Mouse (Mus musculus) lung, adult 2 months (tissue): ENCODE measurements at regions not wholly inside any gene's neighbourhood (a gene's known extent, or its start where the extent isn't known, plus 50 kb on each side); places are given as distances from the start of the nearest gene placed in this dataset.

ENCODE experiments used
- CTCF ChIP-seq: fragments of 200-500 bp; IDR thresholded peaks from 2 replicates; pipeline ENCODE4 v1.5.1; 2011; ENCODE audit warnings: mild to moderate bottlenecking, low read length, control low read depth; ENCODE audit not compliant: insufficient read depth
- POLR2A ChIP-seq: fragments of 200-500 bp; IDR thresholded peaks from 2 replicates; pipeline ENCODE4 v1.6.1; 2011; ENCODE audit warnings: low read depth, mild to moderate bottlenecking, control low read depth, low read length, borderline replicate concordance; ENCODE audit errors: extremely low read depth

DNA sequence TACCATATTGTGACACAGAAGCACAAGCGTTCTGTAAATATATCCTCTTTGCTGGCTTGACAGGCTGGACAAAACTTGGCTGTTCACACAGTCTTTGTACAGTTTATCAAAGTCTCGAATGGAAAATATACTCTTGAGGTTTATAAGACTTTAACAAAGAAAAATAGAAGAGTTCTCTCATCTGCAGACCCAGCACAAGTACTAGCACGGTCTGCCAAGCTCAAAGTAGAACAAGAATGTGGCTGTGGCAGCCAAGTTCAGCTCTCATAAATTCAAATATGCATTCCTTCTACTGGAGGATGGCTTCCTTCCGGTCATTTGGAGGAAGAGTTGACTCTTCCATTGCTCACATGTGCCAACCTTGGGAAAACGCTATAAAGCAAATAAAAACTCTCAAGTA is 151.2 kb upstream of the Pik3r1 start:
- TF ChIP-seq POLR2A (no peak), CTCF (no peak)
